Mouse (Mus musculus) CD8-positive naive resting alpha-beta T cell, adult 2 months (primary cell): ENCODE data around the gene Jarid2.

Experiments
- DNase-seq, 2 experiments: peaks; one replicate each; pipeline ENCODE4 v3.0.0; 2022; ENCODE audit warnings: low read depth in 2 of 2, low spot score in 2 of 2

The Jarid2 gene

GRCm38 (mm10) chr13:44912851-44913250 is 183.6 kb downstream of the Jarid2 start:
- no peak for DNase-seq

DNA sequence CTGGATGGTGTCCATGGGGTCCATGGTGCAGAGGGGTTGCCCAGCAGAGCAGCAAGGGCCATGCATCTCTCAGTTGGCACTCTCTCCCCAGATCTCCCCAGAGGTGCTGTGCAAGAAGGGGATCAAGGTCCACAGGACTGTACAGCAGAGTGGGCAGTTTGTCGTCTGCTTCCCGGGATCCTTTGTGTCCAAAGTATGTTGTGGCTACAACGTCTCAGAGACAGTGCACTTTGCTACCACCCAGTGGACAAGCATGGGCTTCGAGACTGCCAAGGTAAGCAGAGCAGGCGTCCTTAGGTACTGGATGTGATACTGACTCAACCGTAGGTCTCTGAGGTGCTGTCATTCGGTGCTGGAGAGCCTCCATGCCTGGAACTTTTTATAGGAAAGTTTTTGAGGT is 184.3 kb downstream of the Jarid2 start:
- DNase-seq, result no peak

- no peak for DNase-seq
Observed at GRCm38 (mm10) chr13:44915382-44915781, 186.1 kb downstream of the Jarid2 start.

- DNase-seq, result no peak
Observed at GRCm38 (mm10) chr13:44915945-44916344, 186.7 kb downstream of the Jarid2 start.

- DNase-seq, result no peak
Observed at GRCm38 (mm10) chr13:44917202-44917601, 187.9 kb downstream of the Jarid2 start.

GRCm38 (mm10) chr13:44918269-44918668 is 189.0 kb downstream of the Jarid2 start:
- DNase-seq, result no peak

DNA sequence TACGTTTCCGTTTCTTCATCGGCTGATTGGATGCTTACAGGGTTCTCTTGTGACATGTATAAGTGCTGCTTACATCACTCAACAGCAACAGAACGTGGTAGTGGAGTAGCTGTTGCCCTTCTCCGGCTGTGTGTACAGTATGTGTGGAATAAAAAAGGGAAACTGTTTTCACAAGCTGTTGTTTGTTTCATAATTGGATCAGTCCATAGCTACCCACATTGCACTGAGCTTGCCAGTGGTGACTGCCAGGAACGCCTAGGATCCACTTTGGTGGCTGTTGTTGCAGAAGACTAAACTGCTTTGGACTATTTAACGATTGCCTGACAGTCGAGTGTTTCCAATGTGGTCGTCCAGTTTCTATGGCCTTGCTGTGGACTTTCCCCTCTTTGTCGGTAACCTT is 191.8 kb downstream of the Jarid2 start:
- no peak for DNase-seq

GRCm38 (mm10) chr13:44921721-44922120 is 192.4 kb downstream of the Jarid2 start:
- DNase-seq, result no peak

DNA sequence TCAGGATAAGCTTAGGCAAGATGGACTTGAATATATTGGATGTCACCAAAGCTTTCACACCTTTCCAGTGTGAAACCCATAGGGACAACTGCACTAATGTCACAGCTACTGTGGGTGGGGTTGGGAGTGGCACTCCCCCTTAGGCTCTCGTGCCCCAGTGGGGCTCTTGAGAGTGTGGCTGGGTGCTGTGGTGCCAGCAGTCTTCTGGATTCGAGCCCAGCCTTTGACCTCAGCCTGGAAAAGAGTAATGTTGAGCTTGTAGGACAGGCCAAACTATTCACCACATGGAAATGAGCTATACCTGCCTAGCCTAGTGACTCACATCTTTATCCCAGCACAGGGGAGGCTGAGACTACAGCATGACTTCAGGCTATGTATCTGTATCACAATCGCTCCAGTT is 194.8 kb downstream of the Jarid2 start:
- no peak for DNase-seq

DNA sequence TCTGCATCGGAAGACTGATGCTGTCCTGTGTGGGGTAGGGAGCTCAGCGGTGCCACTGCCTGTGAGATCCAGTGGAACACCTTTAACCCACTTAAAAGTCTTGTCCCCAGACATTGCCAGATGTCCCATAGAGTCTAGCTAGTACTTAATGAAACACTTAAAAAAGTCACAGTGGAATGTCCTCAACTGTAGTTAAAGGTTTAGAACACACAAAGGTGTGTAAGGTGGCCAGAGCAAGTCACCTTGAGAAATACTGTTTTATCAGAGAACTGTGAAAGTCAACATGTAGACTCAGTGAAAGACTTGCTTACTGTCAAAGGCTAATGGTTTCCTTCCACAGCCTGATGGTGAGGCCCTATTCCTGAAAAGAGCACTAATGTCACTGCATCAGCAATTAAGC is 195.9 kb downstream of the Jarid2 start:
- no peak for DNase-seq

DNA sequence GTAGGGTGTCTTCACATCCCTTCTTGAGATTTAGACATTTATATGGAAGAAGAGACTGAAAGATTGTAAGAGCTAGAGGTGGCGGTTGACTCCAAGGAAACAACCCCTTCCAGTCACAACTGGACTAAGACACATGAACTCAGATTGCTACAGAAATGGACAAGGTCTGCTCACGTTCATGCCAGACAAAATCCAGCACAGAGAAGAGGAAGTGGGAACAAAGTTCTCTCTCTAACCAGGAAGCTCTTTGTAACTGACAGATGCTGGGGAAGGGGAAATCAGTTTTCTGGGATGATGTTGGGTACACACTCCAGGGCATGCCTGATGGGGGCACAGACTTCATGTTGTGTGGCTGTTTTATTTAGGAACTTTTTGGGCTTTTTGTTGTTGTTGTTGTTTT is 197.0 kb downstream of the Jarid2 start:
- DNase-seq, result no peak

- no peak for DNase-seq
Observed at GRCm38 (mm10) chr13:44932307-44933264, 203.3 kb downstream of the Jarid2 start.

- DNase-seq, result no peak
Observed at GRCm38 (mm10) chr13:44933575-44933974, 204.3 kb downstream of the Jarid2 start.

DNA sequence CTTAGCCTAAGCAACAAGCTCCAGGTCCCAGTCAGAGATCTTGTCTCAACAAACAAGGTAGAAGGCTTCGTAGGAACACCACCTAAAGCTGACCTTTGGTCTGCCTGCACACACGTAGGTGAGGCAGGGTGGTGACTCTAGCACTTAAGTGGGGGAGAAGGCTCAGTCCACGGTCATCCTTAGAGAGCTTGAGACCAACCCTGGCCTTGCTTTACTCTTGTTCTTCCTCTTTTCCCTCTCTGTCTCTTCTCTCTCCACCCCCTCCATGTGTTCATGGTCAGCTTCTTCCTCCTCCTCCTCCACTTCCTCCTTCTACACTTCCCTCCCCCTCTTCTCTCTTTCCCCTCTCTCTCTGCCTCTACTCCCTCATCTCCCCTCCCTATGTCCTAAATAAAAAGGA is 208.4 kb downstream of the Jarid2 start:
- DNase-seq, result no peak

- no peak for DNase-seq
Observed at GRCm38 (mm10) chr13:44939326-44940035, 210.2 kb downstream of the Jarid2 start.

DNA sequence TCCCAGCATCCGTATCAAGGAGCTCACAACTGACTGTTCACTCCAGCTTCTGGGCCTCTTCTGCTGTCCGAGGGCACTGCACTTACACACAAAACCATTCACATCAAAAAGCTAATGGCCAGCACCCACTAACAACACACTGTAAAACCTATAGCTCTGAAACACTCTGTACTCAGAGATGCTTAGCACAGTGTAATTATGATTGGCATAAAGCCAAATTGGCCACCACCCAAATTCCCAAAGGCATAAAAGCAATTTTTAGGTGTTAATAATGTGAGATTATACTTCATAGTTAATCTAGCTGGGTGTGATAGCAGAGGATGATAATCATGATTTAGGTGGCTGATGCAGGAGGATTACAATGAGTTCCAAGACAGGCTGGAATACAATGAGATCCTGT is 214.3 kb downstream of the Jarid2 start:
- no peak for DNase-seq

GRCm38 (mm10) chr13:44946880-44947635 is 217.8 kb downstream of the Jarid2 start:
- DNase-seq, result no peak

- no peak for DNase-seq
Observed at GRCm38 (mm10) chr13:44948320-44949250, 219.3 kb downstream of the Jarid2 start.

GRCm38 (mm10) chr13:44952393-44953086 is 223.3 kb downstream of the Jarid2 start:
- no peak for DNase-seq
